Mouse (Mus musculus) lung, embryonic 15.5 days (tissue): ENCODE results near the gene Ago4. TPM values are rescaled to one million over a fixed set of nuclear protein-coding genes. Genes with fewer than 3 reads are reported as not detected.
"Not testable (repeated sequence)": the region's sequence is repeated elsewhere in the genome, so short reads cannot be mapped to it uniquely, and the experiment has no call there.

Experiments
- ATAC-seq: fragments of 200-750 bp; cut with Nextera tagmentation; 2 replicates; pipeline ENCODE4 v1.8.0; 2017; ENCODE audit warnings: moderate number of reproducible peaks, borderline replicate concordance; ENCODE audit not compliant: low FRiP score, low TSS enrichment; ENCODE audit errors: extremely low read depth
- H3K27ac ChIP-seq: fragments of 300-500 bp; sonication (generic); 2 replicates; pipeline ENCODE4 v1.5.1; 2015; ENCODE audit warnings: moderate library complexity, mild to moderate bottlenecking, inconsistent platforms
- H3K27me3 ChIP-seq: fragments of 300-500 bp; sonication (generic); 2 replicates; pipeline ENCODE4 v1.6.1; 2015; ENCODE audit warnings: inconsistent platforms
- H3K36me3 ChIP-seq: fragments of 300-500 bp; sonication (generic); 2 replicates; pipeline ENCODE4 v1.6.1; 2015; ENCODE audit warnings: inconsistent platforms
- H3K4me1 ChIP-seq: fragments of 300-500 bp; sonication (generic); 2 replicates; pipeline ENCODE4 v1.6.1; 2015; ENCODE audit warnings: inconsistent platforms
- H3K4me2 ChIP-seq: fragments of 300-500 bp; sonication (generic); 2 replicates; pipeline ENCODE4 v1.6.1; 2015; ENCODE audit warnings: inconsistent platforms, mild to moderate bottlenecking, moderate library complexity
- H3K4me3 ChIP-seq: fragments of 300-500 bp; sonication (generic); 2 replicates; pipeline ENCODE4 v1.5.1; 2015; ENCODE audit warnings: mild to moderate bottlenecking, inconsistent platforms
- H3K9ac ChIP-seq: fragments of 300-500 bp; sonication (generic); 2 replicates; pipeline ENCODE4 v1.6.1; 2015; ENCODE audit warnings: inconsistent platforms
- H3K9me3 ChIP-seq: fragments of 300-500 bp; sonication (generic); 2 replicates; pipeline ENCODE4 v1.6.1; 2016; ENCODE audit warnings: inconsistent platforms
- WGBS: fragments of 180-500 bp; shearing (Covaris S2); methylation state at CpG from one replicate; pipeline ENCODE4 v1.1.7; 2015; 5-methylcytosine and 5-hydroxymethylcytosine counted together
- polyA plus RNA-seq: library from polyadenylated mRNA; unstranded; fragments of >200 nt; fragmentation: Nextera tagmentation; extraction: Ambion mirVana; gene quantifications from 2 replicates; pipeline ENCODE4 v1.2.1, GENCODE M21; 2015

Ago4 gene
- polyA plus RNA-seq, 1 experiment from 2014 or later = 3.5 TPM

- Histone ChIP-seq H3K27ac (no peak overlapping the region), H3K4me1 (peaks cover 6% of the 10 kb centered on the region), H3K27me3 (no peaks in the 10 kb centered on the region), H3K4me2 (no peak overlapping the region), H3K9ac (no peak overlapping the region), H3K36me3 (no peaks in the 10 kb centered on the region), H3K9me3 (no peaks in the 10 kb centered on the region), H3K4me3 (no peak overlapping the region)
- 65% methylated on average over 7 of the region's 7 CpGs for WGBS
- ATAC-seq = no peak
These were observed 18.9 kb upstream of the Ago4 start for GRCm38 (mm10) chr4:126552136-126552535.

- Histone ChIP-seq H3K9me3 (no peaks in the 10 kb centered on the region), H3K4me2 (no peak overlapping the region), H3K27ac (no peak overlapping the region), H3K27me3 (no peaks in the 10 kb centered on the region), H3K4me1 (no peaks in the 10 kb centered on the region), H3K36me3 (no peaks in the 10 kb centered on the region), H3K4me3 (no peak overlapping the region), H3K9ac (no peak overlapping the region)
- no peak for ATAC-seq
- WGBS = 74% methylated on average over 2 of the region's 2 CpGs
These were observed 12.9 kb upstream of the Ago4 start for GRCm38 (mm10) chr4:126546183-126546582.

GRCm38 (mm10) chr4:126545703-126546102, 12.4 kb upstream of the Ago4 start:
- H3K9ac ChIP-seq = no peak overlapping the region
- H3K9me3 ChIP-seq = no peaks in the 10 kb centered on the region
- 71% methylated on average over 5 of the region's 7 CpGs for WGBS
- H3K4me1 ChIP-seq = no peaks in the 10 kb centered on the region
- H3K4me2 ChIP-seq = no peak overlapping the region
- ATAC-seq = no peak
- H3K27ac ChIP-seq = no peak overlapping the region
- H3K4me3 ChIP-seq = no peak overlapping the region
- H3K36me3 ChIP-seq = no peaks in the 10 kb centered on the region
- H3K27me3 ChIP-seq = no peaks in the 10 kb centered on the region

- no peaks in the 10 kb centered on the region for H3K9me3 ChIP-seq
- H3K4me2 ChIP-seq = no peak overlapping the region
- no peaks in the 10 kb centered on the region for H3K27me3 ChIP-seq
- H3K27ac ChIP-seq = no peak overlapping the region
- H3K4me1 ChIP-seq = no peaks in the 10 kb centered on the region
- H3K36me3 ChIP-seq = no peaks in the 10 kb centered on the region
- 63% methylated on average over 1 of the region's 1 CpGs for WGBS
- H3K4me3 ChIP-seq = no peak overlapping the region
- no peak for ATAC-seq
- H3K9ac ChIP-seq = no peak overlapping the region
These were observed 11.7 kb upstream of the Ago4 start for GRCm38 (mm10) chr4:126545016-126545415.

- no peak overlapping the region for H3K4me3 ChIP-seq
- no peak overlapping the region for H3K27ac ChIP-seq
- WGBS = 57% methylated on average over 7 of the region's 7 CpGs
- H3K9me3 ChIP-seq = no peaks in the 10 kb centered on the region
- H3K27me3 ChIP-seq = no peaks in the 10 kb centered on the region
- no peaks in the 10 kb centered on the region for H3K4me1 ChIP-seq
- no peak overlapping the region for H3K9ac ChIP-seq
- ATAC-seq = no peak
- no peaks in the 10 kb centered on the region for H3K36me3 ChIP-seq
- no peak overlapping the region for H3K4me2 ChIP-seq
These were observed 9.6 kb upstream of the Ago4 start for GRCm38 (mm10) chr4:126542838-126543237.

- no peak for ATAC-seq
- WGBS = 79% methylated on average over 3 of the region's 3 CpGs
These were observed 7.3 kb upstream of the Ago4 start for GRCm38 (mm10) chr4:126540487-126541071.

GRCm38 (mm10) chr4:126536865-126537264, 3.6 kb upstream of the Ago4 start:
- WGBS = 55% methylated on average over 5 of the region's 5 CpGs
- Histone ChIP-seq H3K27ac (no peak overlapping the region), H3K4me1 (peaks cover 8% of the 10 kb centered on the region), H3K4me3 (no peak overlapping the region), H3K4me2 (no peak overlapping the region), H3K9ac (no peak overlapping the region), H3K9me3 (no peaks in the 10 kb centered on the region), H3K27me3 (no peaks in the 10 kb centered on the region), H3K36me3 (no peaks in the 10 kb centered on the region)
- ATAC-seq = no peak

More at GRCm38 (mm10) chr4:126540487-126541071, 7.3 kb upstream of the Ago4 start:
- Histone ChIP-seq H3K27me3 (no peaks in the 10 kb centered on the region), H3K4me2 (no peak overlapping the region), H3K9me3 (no peaks in the 10 kb centered on the region), H3K27ac (no peak overlapping the region), H3K4me1 (no peaks in the 10 kb centered on the region), H3K9ac (no peak overlapping the region), H3K36me3 (no peaks in the 10 kb centered on the region), H3K4me3 (no peak overlapping the region)

- H3K9ac ChIP-seq, H3K9me3 ChIP-seq, H3K36me3 ChIP-seq, H3K27ac ChIP-seq, H3K27me3 ChIP-seq, H3K4me2 ChIP-seq, H3K4me3 ChIP-seq, ATAC-seq: not testable (repeated sequence)
- 90% methylated on average over 7 of the region's 7 CpGs for WGBS
- peaks cover 17% of the 10 kb centered on the region for H3K4me1 ChIP-seq
These were observed 2.4 kb upstream of the Ago4 start for GRCm38 (mm10) chr4:126535631-126536030.

- no peak; the same call in none of the 2 replicates for ATAC-seq
- 9% methylated on average over 7 of the region's 7 CpGs for whole genome bisulfite sequencing
- no peaks in the 10 kb centered on the region for H3K27me3 ChIP-seq
- no peaks in the 10 kb centered on the region for H3K36me3 ChIP-seq
- H3K9me3 ChIP-seq = no peaks in the 10 kb centered on the region
- H3K9ac ChIP-seq = no peak overlapping the region
- peaks cover 17% of the 10 kb centered on the region for H3K4me1 ChIP-seq
- peak overlapping the region; percentile 93 for H3K4me2 ChIP-seq
- peak overlapping the region; percentile 94 for H3K4me3 ChIP-seq
- no peak overlapping the region for H3K27ac ChIP-seq
These were observed 428 bp upstream of the Ago4 start for GRCm38 (mm10) chr4:126533729-126534070.

GRCm38 (mm10) chr4:126532292-126532691, 980 bp downstream of the Ago4 start:
- H3K27me3 ChIP-seq = no peaks in the 10 kb centered on the region
- no peak overlapping the region for H3K27ac ChIP-seq
- no peaks in the 10 kb centered on the region for H3K36me3 ChIP-seq
- 34% methylated on average over 5 of the region's 5 CpGs for WGBS
- H3K4me1 ChIP-seq = peaks cover 17% of the 10 kb centered on the region
- H3K9ac ChIP-seq = peak overlapping the region; percentile 89
- no peak for ATAC-seq
- H3K4me2 ChIP-seq = peak overlapping the region; percentile 93
- H3K9me3 ChIP-seq = no peaks in the 10 kb centered on the region
- peak overlapping the region; percentile 94 for H3K4me3 ChIP-seq

GRCm38 (mm10) chr4:126526828-126527227, 6.4 kb downstream of the Ago4 start:
- Histone ChIP-seq H3K4me2 (no peak overlapping the region), H3K9me3 (no peaks in the 10 kb centered on the region), H3K4me1 (peaks cover 11% of the 10 kb centered on the region; the same call in 1 of the 2 replicates), H3K4me3 (no peak overlapping the region), H3K27me3 (no peaks in the 10 kb centered on the region), H3K27ac (no peak overlapping the region), H3K36me3 (no peaks in the 10 kb centered on the region), H3K9ac (no peak overlapping the region)
- WGBS = 92% methylated on average over 5 of the region's 5 CpGs
- no peak for ATAC-seq

GRCm38 (mm10) chr4:126526164-126526563, 7.1 kb downstream of the Ago4 start:
- Histone ChIP-seq H3K36me3 (no peaks in the 10 kb centered on the region), H3K9ac (no peak overlapping the region), H3K4me1 (peaks cover 6% of the 10 kb centered on the region; the same call in 1 of the 2 replicates), H3K4me3 (no peak overlapping the region), H3K4me2 (no peak overlapping the region), H3K9me3 (no peaks in the 10 kb centered on the region), H3K27ac (no peak overlapping the region), H3K27me3 (no peaks in the 10 kb centered on the region)
- 52% methylated on average over 3 of the region's 3 CpGs for WGBS
- peak; percentile 69; the same call in 1 of the 2 replicates for ATAC-seq
